ENCODE assay signal across 16 mouse cellular contexts in the genomic region with DNA sequence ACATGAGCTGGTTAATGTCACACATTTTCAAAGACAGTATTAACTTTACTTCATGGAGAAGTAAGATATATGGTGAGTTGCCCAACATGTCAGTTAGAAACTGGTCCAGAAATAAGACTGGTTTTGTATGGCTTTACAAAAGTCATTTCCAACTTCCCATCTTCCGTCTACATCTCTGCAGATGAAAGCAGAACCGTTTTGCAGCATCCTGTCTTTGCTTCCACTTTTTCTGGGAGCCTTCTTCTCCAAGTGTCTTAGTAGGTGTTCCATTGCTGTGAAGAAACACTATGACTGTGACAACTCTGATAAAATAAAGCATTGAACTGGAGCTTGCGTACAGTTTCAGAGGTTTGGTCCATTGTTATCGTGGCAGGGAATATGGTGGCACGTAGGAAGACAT.
"Had no signal": no experiment of that assay in that cellular context is flagged by ENCODE, and none has a peak within 500 bp of the region (broad histone marks: within the 10 kb centered on the region; RNA-seq: fewer than 3 reads in every experiment).

No protein-coding gene starts in this region.

- H3K36me3 ChIP-seq: liver, embryonic 15.5 days; midbrain, embryonic 13.5 days; midbrain, embryonic 15.5 days; neural tube, embryonic 12.5 days; stomach, embryonic 15.5 days had no signal

- H3K4me3 ChIP-seq: liver, embryonic 15.5 days; megakaryocyte, embryonic 14.5 days; midbrain, embryonic 13.5 days; midbrain, embryonic 15.5 days; neural tube, embryonic 12.5 days; stomach, embryonic 15.5 days had no signal

- H3K9ac ChIP-seq: liver, embryonic 15.5 days; liver, postnatal 0 days; lung, embryonic 14.5 days; midbrain, embryonic 13.5 days; midbrain, embryonic 15.5 days; neural tube, embryonic 12.5 days; stomach, embryonic 15.5 days had no signal

- DNase-seq: liver, postnatal 0 days; lung, embryonic 14.5 days; lung, postnatal 10 days; lung, postnatal 4 days; right cerebral cortex, postnatal 14 days; thymus, adult 2 months; thymus, postnatal 25 days; thymus, postnatal 4 days had no signal

- H3K27me3 ChIP-seq: liver, embryonic 15.5 days; midbrain, embryonic 13.5 days; midbrain, embryonic 15.5 days; neural tube, embryonic 12.5 days; stomach, embryonic 15.5 days had no signal

- H3K27ac ChIP-seq: liver, embryonic 15.5 days; midbrain, embryonic 13.5 days; midbrain, embryonic 15.5 days; neural tube, embryonic 12.5 days; stomach, embryonic 15.5 days; stomach, postnatal 0 days had no signal

- H3K4me2 ChIP-seq: liver, embryonic 15.5 days; lung, embryonic 14.5 days; midbrain, embryonic 11.5 days; midbrain, embryonic 13.5 days; midbrain, embryonic 15.5 days; neural tube, embryonic 12.5 days; stomach, embryonic 15.5 days had no signal

- H3K9me3 ChIP-seq: liver, embryonic 15.5 days; midbrain, embryonic 13.5 days; midbrain, embryonic 15.5 days; neural tube, embryonic 12.5 days; stomach, embryonic 15.5 days had no signal

- H3K4me1 ChIP-seq: liver, embryonic 15.5 days; midbrain, embryonic 13.5 days; midbrain, embryonic 15.5 days; neural tube, embryonic 12.5 days had no signal

- ATAC-seq: liver, postnatal 0 days; midbrain, embryonic 13.5 days; midbrain, embryonic 15.5 days had no signal
